Mouse (Mus musculus) embryonic fibroblast, embryonic 13.5 days (primary cell): ENCODE results near the gene Atg7.

ENCODE experiments used
- CTCF ChIP-seq: IDR thresholded peaks from 2 replicates; pipeline ENCODE4 v1.5.1; 2011; ENCODE audit warnings: mild to moderate bottlenecking, control low read depth, low read length, moderate library complexity, borderline replicate concordance; ENCODE audit not compliant: insufficient read depth
- POLR2A ChIP-seq: IDR thresholded peaks from 2 replicates; pipeline ENCODE4 v1.6.1; 2011; ENCODE audit warnings: low read depth, mild to moderate bottlenecking, control low read depth, low read length, moderate library complexity

GRCm38 (mm10) chr6:114826889-114827288 lies 184.0 kb downstream of the Atg7 start:
- TF ChIP-seq POLR2A: no peak
- TF ChIP-seq CTCF: no peak
